Mouse (Mus musculus) myocyte (in vitro differentiated cells): Measurements from ENCODE around the gene Ercc6l. TPM values are rescaled to one million over a fixed set of nuclear protein-coding genes. Genes with fewer than 3 reads are reported as not detected.

Source experiments
- H3K27me3 ChIP-seq: one replicate; pipeline ENCODE4 v1.6.1; 2011; ENCODE audit not compliant: control insufficient read depth, insufficient read depth, insufficient read length
- H3K36me3 ChIP-seq: one replicate; pipeline ENCODE4 v1.6.1; 2011; ENCODE audit not compliant: control insufficient read depth, insufficient read depth
- H3K4me2 ChIP-seq: one replicate; pipeline ENCODE4 v1.6.1; 2011; ENCODE audit warnings: low read depth, control low read depth
- H3K4me3 ChIP-seq: one replicate; pipeline ENCODE4 v1.5.1; 2011; ENCODE audit warnings: mild to moderate bottlenecking, control low read depth, moderate library complexity
- H3K79me2 ChIP-seq: one replicate; pipeline ENCODE4 v1.6.1; 2011; ENCODE audit not compliant: control insufficient read depth, insufficient read depth
- H3ac ChIP-seq: one replicate; pipeline ENCODE4 v1.6.1; 2011; ENCODE audit not compliant: control insufficient read depth, insufficient read length
- CEBPB ChIP-seq: IDR thresholded peaks from 2 replicates; pipeline ENCODE4 v1.6.1; 2011; ENCODE audit warnings: mild to moderate bottlenecking, moderate library complexity; ENCODE audit not compliant: poor library complexity, insufficient read depth, severe bottlenecking
- E2F4 ChIP-seq: IDR thresholded peaks from one replicate; pipeline ENCODE4 v1.6.1; 2011; ENCODE audit warnings: mild to moderate bottlenecking, control low read depth, moderate library complexity; ENCODE audit not compliant: insufficient read depth
- MAX ChIP-seq: IDR thresholded peaks from one replicate; pipeline ENCODE4 v1.6.1; 2011; ENCODE audit warnings: low read depth, mild to moderate bottlenecking, control low read depth
- MYOD1 ChIP-seq, 3 experiments: IDR thresholded peaks; one replicate each; pipeline ENCODE4 v1.6.1; 2011; ENCODE audit warnings: control low read depth in 2 of 3, low read depth in 2 of 3, mild to moderate bottlenecking in 2 of 3, moderate library complexity in 1 of 3; ENCODE audit not compliant: insufficient read length in 2 of 3, control insufficient read depth in 1 of 3
- MYOG ChIP-seq, 3 experiments: IDR thresholded peaks; one replicate each; pipeline ENCODE4 v1.6.1; 2011; ENCODE audit warnings: control low read depth in 2 of 3, low read depth in 2 of 3, mild to moderate bottlenecking in 2 of 3; ENCODE audit not compliant: insufficient read length in 2 of 3, control insufficient read depth in 1 of 3, insufficient read depth in 1 of 3
- POLR2A ChIP-seq: IDR thresholded peaks from one replicate; pipeline ENCODE4 v1.6.1; 2011; ENCODE audit warnings: low read depth, mild to moderate bottlenecking, control low read depth, moderate library complexity; ENCODE audit not compliant: insufficient read length
- POLR2AphosphoS2 ChIP-seq: IDR thresholded peaks from one replicate; pipeline ENCODE4 v1.6.1; 2011; ENCODE audit warnings: low read depth, control low read depth; ENCODE audit not compliant: insufficient read length
- REST ChIP-seq: IDR thresholded peaks from one replicate; pipeline ENCODE4 v1.6.1; 2011; ENCODE audit warnings: mild to moderate bottlenecking, control low read depth, moderate library complexity; ENCODE audit not compliant: insufficient read depth, insufficient read length
- SRF ChIP-seq: IDR thresholded peaks from one replicate; pipeline ENCODE4 v1.6.1; 2011; ENCODE audit warnings: low read depth; ENCODE audit not compliant: control insufficient read depth, insufficient read length
- TCF12 ChIP-seq: IDR thresholded peaks from one replicate; pipeline ENCODE4 v1.6.1; 2011; ENCODE audit warnings: mild to moderate bottlenecking, control low read depth; ENCODE audit not compliant: poor library complexity, insufficient read depth, severe bottlenecking
- TCF3 ChIP-seq: IDR thresholded peaks from one replicate; pipeline ENCODE4 v1.6.1; 2011; ENCODE audit warnings: low read depth, control low read depth; ENCODE audit not compliant: insufficient read length
- USF1 ChIP-seq: IDR thresholded peaks from one replicate; pipeline ENCODE4 v1.6.1; 2011; ENCODE audit warnings: low read depth, mild to moderate bottlenecking, control low read depth, moderate library complexity
- polyA plus RNA-seq: library from polyadenylated mRNA; unstranded; fragments of >200 nt; fragmentation: generic; extraction: Trizol; gene quantifications from one replicate; pipeline ENCODE4 v1.2.1, GENCODE M21; 2012; ENCODE audit warnings: missing spikeins

Ercc6l gene
- polyA plus RNA-seq, 1 experiment = 1.5 TPM

DNA sequence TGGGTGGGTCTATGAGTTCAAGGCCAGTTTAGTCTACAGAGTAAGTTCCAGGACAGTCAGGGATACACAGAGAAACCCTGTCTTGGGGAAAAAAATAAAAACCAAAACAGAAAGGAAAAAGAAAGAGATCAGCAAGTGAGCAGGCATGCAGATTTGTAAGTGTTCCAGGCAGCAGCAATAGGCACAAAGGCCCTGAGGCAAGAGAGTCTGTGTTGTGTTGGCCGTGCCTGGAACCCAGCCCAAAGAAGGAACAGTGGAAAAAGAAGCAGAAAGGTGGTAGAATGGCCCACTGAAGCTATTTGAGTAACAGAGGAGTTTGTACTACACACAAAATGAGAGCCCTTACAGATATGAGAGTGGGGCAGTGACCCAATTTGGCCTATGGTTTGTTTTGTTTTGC lies 12.8 kb upstream of the Ercc6l start:
- H3K27me3 ChIP-seq = no peaks in the 10 kb centered on the region
- H3K4me3 ChIP-seq = no peak overlapping the region
- no peaks in the 10 kb centered on the region for H3K36me3 ChIP-seq
- TF ChIP-seq SRF (no peak), REST (no peak), MAX (no peak), USF1 (no peak)
- no peaks in the 10 kb centered on the region for H3K79me2 ChIP-seq
- H3K4me2 ChIP-seq = no peak overlapping the region
- H3ac ChIP-seq = no peak overlapping the region

DNA sequence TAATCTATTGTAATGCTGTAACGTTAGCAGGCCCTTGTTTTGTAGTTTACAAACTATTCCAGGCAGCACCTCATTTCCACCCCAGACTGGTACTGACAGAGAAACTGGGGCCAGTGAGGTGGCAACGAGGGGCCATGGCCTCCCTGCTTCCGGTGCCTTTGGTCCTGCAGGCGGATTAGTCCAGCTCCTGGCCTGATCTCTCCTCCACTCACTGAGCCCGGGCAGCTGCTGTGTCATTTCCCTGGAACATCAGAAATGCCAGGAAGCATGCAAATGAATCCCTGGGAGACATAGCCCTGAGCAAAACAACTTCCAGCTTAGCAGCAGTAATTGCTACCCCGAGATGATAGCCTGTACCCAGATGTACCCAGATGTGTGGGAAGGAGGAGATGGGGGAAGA lies 10.1 kb upstream of the Ercc6l start:
- H3K4me3 ChIP-seq = no peak overlapping the region
- no peaks in the 10 kb centered on the region for H3K79me2 ChIP-seq
- no peaks in the 10 kb centered on the region for H3K36me3 ChIP-seq
- TF ChIP-seq MYOD1 (IDR thresholded peaks at IDR 0.05; ENCODE audit: control insufficient read depth in 1 of 3, insufficient read length in 2 of 3, low read depth in 2 of 3) = no peak
- TF ChIP-seq SRF = no peak
- no peak for TF ChIP-seq E2F4
- TF ChIP-seq POLR2AphosphoS2 = no peak
- no peak for TF ChIP-seq CEBPB
- TF ChIP-seq MYOG (IDR thresholded peaks at IDR 0.05; ENCODE audit: control insufficient read depth in 1 of 3, insufficient read depth in 1 of 3, insufficient read length in 2 of 3, low read depth in 2 of 3) = no peak
- TF ChIP-seq USF1 = no peak
- no peaks in the 10 kb centered on the region for H3K27me3 ChIP-seq
- no peak overlapping the region for H3ac ChIP-seq
- no peak overlapping the region for H3K4me2 ChIP-seq

DNA sequence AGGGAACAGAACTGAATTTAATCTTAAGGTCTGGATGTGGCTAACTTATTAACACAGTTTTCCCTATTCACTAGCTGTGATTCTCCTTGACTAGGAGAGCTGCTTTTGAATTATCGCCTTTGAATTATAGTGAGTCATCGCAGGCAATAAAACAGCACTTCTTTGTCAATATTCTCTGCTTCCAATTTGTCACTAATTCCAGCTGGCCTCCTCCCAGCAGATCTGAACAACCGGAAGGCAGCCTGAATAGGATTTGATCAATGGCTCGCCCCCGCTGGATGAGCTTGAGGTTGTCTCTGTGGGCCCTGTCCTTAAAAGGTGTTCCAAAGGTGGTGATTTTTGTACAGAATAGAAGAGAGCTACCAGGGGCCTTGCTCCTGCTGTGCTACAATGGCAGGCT lies 9.6 kb upstream of the Ercc6l start:
- Histone ChIP-seq H3K36me3 (no peaks in the 10 kb centered on the region), H3K27me3 (no peaks in the 10 kb centered on the region), H3K4me2 (no peak overlapping the region), H3K79me2 (no peaks in the 10 kb centered on the region), H3ac (no peak overlapping the region), H3K4me3 (no peak overlapping the region)
- TF ChIP-seq USF1 (no peak), TCF3 (no peak), TCF12 (no peak), MYOG (IDR thresholded peaks at IDR 0.05; ENCODE audit: control insufficient read depth in 1 of 3, insufficient read depth in 1 of 3, insufficient read length in 2 of 3, low read depth in 2 of 3) (no peak), CEBPB (no peak), MAX (no peak), POLR2A (no peak), SRF (no peak), MYOD1 (IDR thresholded peaks at IDR 0.05; ENCODE audit: control insufficient read depth in 1 of 3, insufficient read length in 2 of 3, low read depth in 2 of 3) (no peak), REST (no peak), E2F4 (no peak), POLR2AphosphoS2 (no peak)

DNA sequence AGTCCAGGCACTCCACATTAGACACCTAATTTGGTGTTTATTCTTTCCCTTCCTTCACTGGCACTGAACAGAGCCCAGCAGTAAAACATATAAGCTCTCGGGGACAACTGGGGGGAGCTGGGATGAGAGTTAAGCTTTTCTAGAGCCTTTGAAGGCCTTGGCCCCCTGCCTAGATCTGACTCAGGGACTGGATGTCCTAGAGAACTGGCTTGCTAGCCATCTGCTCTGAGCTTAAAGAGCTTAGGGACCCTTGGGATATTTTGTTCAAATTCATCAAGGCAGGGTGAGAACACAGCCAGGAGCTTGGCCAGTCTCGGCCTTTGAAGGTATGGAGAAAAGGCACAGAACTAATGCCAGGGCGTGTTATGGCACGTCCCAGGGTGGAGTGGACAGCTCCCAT lies 6.6 kb upstream of the Ercc6l start:
- Histone ChIP-seq H3K36me3 (no peaks in the 10 kb centered on the region), H3K79me2 (no peaks in the 10 kb centered on the region), H3K27me3 (no peaks in the 10 kb centered on the region), H3ac (no peak overlapping the region), H3K4me2 (no peak overlapping the region), H3K4me3 (no peak overlapping the region)
- TF ChIP-seq MYOD1 (IDR thresholded peaks at IDR 0.05; ENCODE audit: control insufficient read depth in 1 of 3, insufficient read length in 2 of 3, low read depth in 2 of 3) = no peak
- no peak for TF ChIP-seq TCF3
- TF ChIP-seq REST = no peak
- TF ChIP-seq CEBPB = no peak
- no peak for TF ChIP-seq POLR2A
- no peak for TF ChIP-seq USF1
- TF ChIP-seq SRF = no peak

DNA sequence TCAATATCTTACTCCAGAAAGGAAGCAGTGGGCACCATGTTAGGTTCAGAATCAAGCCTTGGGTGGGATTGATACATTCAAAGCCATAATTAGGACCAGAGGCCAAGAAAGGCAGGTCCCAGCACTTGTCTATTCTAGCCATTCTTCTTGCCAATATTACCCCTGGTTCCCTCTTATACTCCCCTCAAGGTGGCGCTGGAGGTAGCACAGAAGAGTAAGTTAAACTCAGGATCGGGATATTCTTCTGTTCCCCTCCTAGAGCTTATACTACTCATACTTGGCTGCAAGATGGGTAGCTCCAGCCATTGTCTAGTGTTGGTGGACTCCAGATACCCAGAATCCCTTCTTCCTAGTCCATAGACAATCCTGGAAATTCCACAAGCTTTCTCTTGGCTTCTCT lies 6.2 kb upstream of the Ercc6l start:
- Histone ChIP-seq H3K36me3 (no peaks in the 10 kb centered on the region), H3ac (no peak overlapping the region), H3K4me3 (no peak overlapping the region), H3K4me2 (no peak overlapping the region), H3K79me2 (no peaks in the 10 kb centered on the region), H3K27me3 (no peaks in the 10 kb centered on the region)
- TF ChIP-seq POLR2A = no peak
- TF ChIP-seq POLR2AphosphoS2 = no peak
- no peak for TF ChIP-seq TCF3
- no peak for TF ChIP-seq REST
- no peak for TF ChIP-seq SRF
- no peak for TF ChIP-seq MAX
- no peak for TF ChIP-seq TCF12
- no peak for TF ChIP-seq USF1
- no peak for TF ChIP-seq E2F4
